Mouse (Mus musculus) midbrain, postnatal 0 days (tissue): Measurements from ENCODE around the gene Tmem159. TPM values are rescaled to one million over a fixed set of nuclear protein-coding genes. Genes with fewer than 3 reads are reported as not detected.
A peak's percentile ranks its signal among the peaks of the same experiment; 100 is the strongest.

ENCODE experiments used
- ATAC-seq: fragments of 200-750 bp; cut with Nextera tagmentation; 2 replicates; pipeline ENCODE4 v1.8.0; 2017; ENCODE audit warnings: moderate number of reproducible peaks, mild to moderate bottlenecking, moderate TSS enrichment, moderate library complexity; ENCODE audit not compliant: low FRiP score
- DNase-seq: peaks from one replicate; pipeline ENCODE4 v3.0.0-alpha.2; 2015; ENCODE audit warnings: low spot score
- H3K27ac ChIP-seq: fragments of 300-500 bp; sonication (generic); 2 replicates; pipeline ENCODE4 v1.5.1; 2014; ENCODE audit warnings: low read depth, mild to moderate bottlenecking, low read length, mixed read lengths
- H3K27me3 ChIP-seq: fragments of 300-500 bp; sonication (generic); 2 replicates; pipeline ENCODE4 v1.6.1; 2014; ENCODE audit warnings: low read length, control low read depth, mixed read lengths; ENCODE audit not compliant: insufficient read depth
- H3K36me3 ChIP-seq: fragments of 300-500 bp; sonication (generic); 2 replicates; pipeline ENCODE4 v1.6.1; 2014; ENCODE audit warnings: low read length, control low read depth, mixed read lengths; ENCODE audit not compliant: insufficient read depth
- H3K4me1 ChIP-seq: fragments of 300-500 bp; sonication (generic); 2 replicates; pipeline ENCODE4 v1.6.1; 2014; ENCODE audit warnings: mild to moderate bottlenecking, control low read depth, antibody characterized with exemption, low read length, mixed read lengths; ENCODE audit not compliant: insufficient read depth
- H3K4me2 ChIP-seq: fragments of 300-500 bp; sonication (generic); 2 replicates; pipeline ENCODE4 v1.6.1; 2014; ENCODE audit warnings: low read depth, mild to moderate bottlenecking, low read length, mixed read lengths; ENCODE audit not compliant: poor library complexity, severe bottlenecking
- H3K4me3 ChIP-seq: fragments of 300-500 bp; sonication (generic); 2 replicates; pipeline ENCODE4 v1.5.1; 2014; ENCODE audit warnings: low read depth, mild to moderate bottlenecking, low read length, moderate library complexity
- H3K9ac ChIP-seq: fragments of 300-500 bp; sonication (generic); replicated peaks from 2 replicates; pipeline ENCODE4 v1.6.1; 2014; ENCODE audit warnings: mild to moderate bottlenecking, low read length, moderate library complexity, mixed read lengths; ENCODE audit not compliant: poor library complexity, severe bottlenecking
- H3K9me3 ChIP-seq: fragments of 300-500 bp; sonication (generic); 2 replicates; pipeline ENCODE4 v1.6.1; 2016; ENCODE audit warnings: low read length, control low read depth
- CTCF ChIP-seq: IDR thresholded peaks from 2 replicates; pipeline ENCODE4 v1.5.1; 2016; ENCODE audit warnings: antibody characterized with exemption, mild to moderate bottlenecking
- WGBS: fragments of 180-500 bp; shearing (Covaris S2); extraction: QIAGEN DNeasy Blood & Tissue Kit; methylation state at CpG from one replicate; pipeline ENCODE4 v1.1.7; 2014; 5-methylcytosine and 5-hydroxymethylcytosine counted together
- polyA plus RNA-seq: library from polyadenylated mRNA; unstranded; fragments of >200 nt; fragmentation: Nextera tagmentation; extraction: Ambion mirVana; gene quantifications from 2 replicates; pipeline ENCODE4 v1.2.1, GENCODE M21; 2015
- total RNA-seq: library from RNA; depleted of rRNA; stranded (reverse); fragments of >200 nt; gene quantifications from 2 replicates; pipeline ENCODE4 v1.2.3, GENCODE M21; 2014

Gene Tmem159
- total and polyA plus RNA-seq, 2 experiments from 2014 or later: 15.2 to 17.6 TPM

GRCm38 (mm10) chr7:120103019-120103567 lies 940 bp downstream of the Tmem159 start:
- WGBS: 3% methylated on average over 25 of the region's 25 CpGs
- Histone ChIP-seq H3K36me3 (no peaks in the 10 kb centered on the region), H3K4me2 (peak overlapping the region; percentile 75), H3K4me3 (peak overlapping the region; percentile 48), H3K4me1 (no peaks in the 10 kb centered on the region), H3K27me3 (no peaks in the 10 kb centered on the region), H3K27ac (no peak overlapping the region), H3K9me3 (no peaks in the 10 kb centered on the region), H3K9ac (peak overlapping the region; percentile 46; the same call in 1 of the 2 replicates)
- ATAC-seq: peak; percentile 6; the same call in 1 of the 2 replicates
- no peak for TF ChIP-seq CTCF
- no peak for DNase-seq

- Histone ChIP-seq H3K4me2 (no peak overlapping the region), H3K9ac (no peak overlapping the region), H3K4me3 (no peak overlapping the region), H3K36me3 (no peaks in the 10 kb centered on the region), H3K4me1 (no peaks in the 10 kb centered on the region), H3K9me3 (no peaks in the 10 kb centered on the region), H3K27ac (no peak overlapping the region), H3K27me3 (no peaks in the 10 kb centered on the region)
- WGBS: 45% methylated on average over 3 of the region's 3 CpGs
- DNase-seq (peak; percentile 58), ATAC-seq (peak; percentile 51; the same call in 1 of the 2 replicates)
- peak; percentile 77 for TF ChIP-seq CTCF
These were observed 2.8 kb downstream of the Tmem159 start for GRCm38 (mm10) chr7:120104975-120105374.

GRCm38 (mm10) chr7:120106356-120106755 lies 4.2 kb downstream of the Tmem159 start:
- Histone ChIP-seq H3K27me3 (no peaks in the 10 kb centered on the region), H3K27ac (no peak overlapping the region), H3K4me2 (no peak overlapping the region), H3K9ac (no peak overlapping the region), H3K4me3 (no peak overlapping the region), H3K36me3 (no peaks in the 10 kb centered on the region), H3K9me3 (no peaks in the 10 kb centered on the region), H3K4me1 (no peaks in the 10 kb centered on the region)
- ATAC-seq (no peak), DNase-seq (no peak)
- TF ChIP-seq CTCF: no peak
- 57% methylated on average over 2 of the region's 2 CpGs for WGBS

GRCm38 (mm10) chr7:120109676-120110075 lies 7.5 kb downstream of the Tmem159 start:
- Histone ChIP-seq H3K27me3 (no peaks in the 10 kb centered on the region), H3K9me3 (no peaks in the 10 kb centered on the region), H3K4me3 (no peak overlapping the region), H3K9ac (no peak overlapping the region), H3K4me1 (no peaks in the 10 kb centered on the region), H3K4me2 (no peak overlapping the region), H3K36me3 (no peaks in the 10 kb centered on the region), H3K27ac (no peak overlapping the region)
- no peak for TF ChIP-seq CTCF
- DNase-seq (no peak), ATAC-seq (no peak)
- 90% methylated on average over 5 of the region's 5 CpGs for WGBS

GRCm38 (mm10) chr7:120116976-120117375 lies 14.8 kb downstream of the Tmem159 start:
- DNase-seq: no peak
- no peak for TF ChIP-seq CTCF
- H3K4me1 ChIP-seq: no peaks in the 10 kb centered on the region
- no peak for ATAC-seq
- H3K27me3 ChIP-seq: no peaks in the 10 kb centered on the region
- H3K36me3 ChIP-seq: no peaks in the 10 kb centered on the region
- H3K27ac ChIP-seq: no peak overlapping the region
- no peak overlapping the region for H3K4me2 ChIP-seq
- WGBS: 80% methylated on average over 5 of the region's 5 CpGs
- no peak overlapping the region for H3K9ac ChIP-seq
- no peak overlapping the region for H3K4me3 ChIP-seq
- no peaks in the 10 kb centered on the region for H3K9me3 ChIP-seq

GRCm38 (mm10) chr7:120117529-120117928 lies 15.4 kb downstream of the Tmem159 start:
- Histone ChIP-seq H3K36me3 (no peaks in the 10 kb centered on the region), H3K27me3 (no peaks in the 10 kb centered on the region), H3K4me3 (no peak overlapping the region), H3K4me1 (no peaks in the 10 kb centered on the region), H3K9me3 (no peaks in the 10 kb centered on the region), H3K4me2 (no peak overlapping the region), H3K9ac (no peak overlapping the region), H3K27ac (no peak overlapping the region)
- no peak for ATAC-seq
- no peak for TF ChIP-seq CTCF
- WGBS: 14% methylated on average over 6 of the region's 6 CpGs
- no peak for DNase-seq
